Mouse (Mus musculus): ENCODE results near the gene Dpp3. TPM values are rescaled to one million over a fixed set of nuclear protein-coding genes. Genes with fewer than 3 reads are reported as not detected.
A peak's percentile ranks its signal among the peaks of the same experiment; 100 is the strongest.

Gene Dpp3
- polyA plus RNA-seq, 1 experiment: 68.2 TPM

GRCm38 (mm10) chr19:4905979-4906794 lies 21.9 kb downstream of the Dpp3 start, which contains the start of gene Bbs1:
Bbs1 (minus strand) TSS chr19:4906628.
- peak within 1 kb of the TSS; percentile 44 for H3K4me3 ChIP-seq (ENCODE audit: insufficient read depth, poor library complexity, severe bottlenecking)
- H3K79me3 ChIP-seq (ENCODE audit: low read depth): no peaks in the 10 kb centered on the region
- TF ChIP-seq CEBPB (IDR thresholded peaks at IDR 0.05; ENCODE audit: low read depth) (no peak), MAX (IDR thresholded peaks at IDR 0.05) (no peak), CTCF (IDR thresholded peaks at IDR 0.05; ENCODE audit: control insufficient read depth, insufficient read depth, insufficient read length) (no peak), MYOG (IDR thresholded peaks at IDR 0.05; ENCODE audit: control insufficient read depth, extremely low read depth, insufficient read length) (no peak), FOSL1 (IDR thresholded peaks at IDR 0.05; ENCODE audit: insufficient read depth, low read length, poor library complexity, severe bottlenecking) (no peak), MYOD1 (IDR thresholded peaks at IDR 0.05; ENCODE audit: control insufficient read depth, insufficient read length, low read depth) (no peak), USF1 (IDR thresholded peaks at IDR 0.05; ENCODE audit: low read depth) (no peak)
- H3K79me2 ChIP-seq (ENCODE audit: control insufficient read depth, insufficient read depth): no peaks in the 10 kb centered on the region
- peaks cover 24% of the 10 kb centered on the region for H3K36me3 ChIP-seq (ENCODE audit: control insufficient read depth, insufficient read depth)
- H3K27me3 ChIP-seq (ENCODE audit: control insufficient read depth, insufficient read depth, insufficient read length): no peaks in the 10 kb centered on the region
- peak within 1 kb of the TSS; percentile 65 for H3ac ChIP-seq (ENCODE audit: control insufficient read depth, insufficient read length, low read depth)

DNA sequence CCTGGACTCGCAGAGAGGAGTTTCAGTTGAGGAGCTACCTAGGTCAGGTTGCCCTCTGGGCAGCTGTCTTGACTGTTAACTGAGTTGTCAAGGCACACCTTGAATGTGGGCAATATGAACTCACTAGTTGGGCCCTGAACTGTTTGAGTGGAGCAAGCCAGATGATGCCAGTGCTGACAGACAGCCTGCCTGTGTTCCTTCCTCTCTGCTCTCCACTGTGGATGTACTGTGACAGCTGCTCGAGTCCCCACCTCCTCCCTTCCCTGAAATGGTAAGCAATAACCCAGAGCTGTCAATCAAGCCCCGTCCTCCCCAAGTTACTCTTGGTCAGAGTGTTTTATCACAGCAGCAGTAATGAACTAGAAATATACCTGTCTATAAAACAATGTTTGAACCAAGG lies 28.2 kb downstream of the Dpp3 start:
- Histone ChIP-seq H3K79me3 (ENCODE audit: low read depth) (no peaks in the 10 kb centered on the region), H3K36me3 (ENCODE audit: control insufficient read depth, insufficient read depth) (no peaks in the 10 kb centered on the region), H3K4me3 (ENCODE audit: insufficient read depth, poor library complexity, severe bottlenecking) (no peak overlapping the region), H3ac (ENCODE audit: control insufficient read depth, insufficient read length, low read depth) (no peak overlapping the region), H3K79me2 (ENCODE audit: control insufficient read depth, insufficient read depth) (no peaks in the 10 kb centered on the region), H3K27me3 (ENCODE audit: control insufficient read depth, insufficient read depth, insufficient read length) (no peaks in the 10 kb centered on the region)
- no peak for TF ChIP-seq CTCF (IDR thresholded peaks at IDR 0.05; ENCODE audit: control insufficient read depth, insufficient read depth, insufficient read length)
- TF ChIP-seq MYOG (IDR thresholded peaks at IDR 0.05; ENCODE audit: control insufficient read depth, extremely low read depth, insufficient read length): no peak
- TF ChIP-seq MAX (IDR thresholded peaks at IDR 0.05): no peak

GRCm38 (mm10) chr19:4898972-4899371 lies 29.1 kb downstream of the Dpp3 start:
- no peaks in the 10 kb centered on the region for H3K79me3 ChIP-seq (ENCODE audit: low read depth)
- no peaks in the 10 kb centered on the region for H3K79me2 ChIP-seq (ENCODE audit: control insufficient read depth, insufficient read depth)
- H3K27me3 ChIP-seq (ENCODE audit: control insufficient read depth, insufficient read depth, insufficient read length): no peaks in the 10 kb centered on the region
- no peak for TF ChIP-seq CTCF (IDR thresholded peaks at IDR 0.05; ENCODE audit: control insufficient read depth, insufficient read depth, insufficient read length)
- no peak for TF ChIP-seq CEBPB (IDR thresholded peaks at IDR 0.05; ENCODE audit: low read depth)
- peak; percentile 17 for TF ChIP-seq MYOD1 (IDR thresholded peaks at IDR 0.05; ENCODE audit: control insufficient read depth, insufficient read length, low read depth)
- H3K4me3 ChIP-seq (ENCODE audit: insufficient read depth, poor library complexity, severe bottlenecking): no peak overlapping the region
- no peak overlapping the region for H3ac ChIP-seq (ENCODE audit: control insufficient read depth, insufficient read length, low read depth)
- H3K36me3 ChIP-seq (ENCODE audit: control insufficient read depth, insufficient read depth): no peaks in the 10 kb centered on the region

DNA sequence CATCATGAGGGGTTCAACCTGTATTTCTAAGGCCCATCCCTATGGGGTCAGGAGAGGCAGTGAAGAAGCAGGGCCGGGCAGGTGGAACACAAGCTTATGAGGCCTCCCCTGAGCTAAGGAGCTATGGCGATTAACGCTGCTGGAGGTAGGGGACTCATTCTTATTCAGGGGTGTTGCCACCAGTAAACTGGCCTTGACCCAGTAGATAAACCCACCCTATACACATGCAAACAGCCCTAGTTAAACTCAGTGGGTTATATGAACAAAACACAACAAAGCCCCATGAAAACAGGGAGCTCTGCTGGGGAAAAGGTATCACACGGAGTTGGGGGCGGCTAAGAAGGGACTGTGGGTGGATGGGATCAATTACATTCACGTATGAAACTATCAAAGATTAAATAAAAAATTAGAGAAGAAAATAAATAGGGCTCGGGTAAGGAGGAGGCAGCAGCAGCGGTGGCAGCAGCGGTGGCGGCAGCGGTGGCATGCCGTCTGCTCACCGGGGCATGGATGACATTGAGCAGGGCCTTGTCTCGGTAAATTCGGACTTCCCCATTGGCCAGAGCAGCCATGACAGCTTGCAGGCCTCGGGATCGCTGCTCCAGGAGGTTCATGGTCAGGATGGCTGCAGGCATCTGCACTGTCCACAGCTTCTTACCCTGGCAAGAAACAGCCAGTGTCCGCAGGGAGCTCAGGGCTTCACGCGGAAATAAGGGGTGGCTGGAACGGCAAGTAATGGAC lies 31.1 kb downstream of the Dpp3 start:
- H3K36me3 ChIP-seq (ENCODE audit: control insufficient read depth, insufficient read depth): no peaks in the 10 kb centered on the region
- no peaks in the 10 kb centered on the region for H3K79me3 ChIP-seq (ENCODE audit: low read depth)
- H3ac ChIP-seq (ENCODE audit: control insufficient read depth, insufficient read length, low read depth): no peak overlapping the region
- no peak for TF ChIP-seq CEBPB (IDR thresholded peaks at IDR 0.05; ENCODE audit: low read depth)
- TF ChIP-seq MYOD1 (IDR thresholded peaks at IDR 0.05; ENCODE audit: control insufficient read depth, insufficient read length, low read depth): no peak
- TF ChIP-seq CTCF (IDR thresholded peaks at IDR 0.05; ENCODE audit: control insufficient read depth, insufficient read depth, insufficient read length): no peak
- TF ChIP-seq MYOG (IDR thresholded peaks at IDR 0.05; ENCODE audit: control insufficient read depth, extremely low read depth, insufficient read length): no peak
- TF ChIP-seq MAX (IDR thresholded peaks at IDR 0.05): no peak
- TF ChIP-seq FOSL1 (IDR thresholded peaks at IDR 0.05; ENCODE audit: insufficient read depth, low read length, poor library complexity, severe bottlenecking): no peak
- TF ChIP-seq USF1 (IDR thresholded peaks at IDR 0.05; ENCODE audit: low read depth): no peak
- H3K27me3 ChIP-seq (ENCODE audit: control insufficient read depth, insufficient read depth, insufficient read length): no peaks in the 10 kb centered on the region
- no peaks in the 10 kb centered on the region for H3K79me2 ChIP-seq (ENCODE audit: control insufficient read depth, insufficient read depth)
- no peak overlapping the region for H3K4me3 ChIP-seq (ENCODE audit: insufficient read depth, poor library complexity, severe bottlenecking)

DNA sequence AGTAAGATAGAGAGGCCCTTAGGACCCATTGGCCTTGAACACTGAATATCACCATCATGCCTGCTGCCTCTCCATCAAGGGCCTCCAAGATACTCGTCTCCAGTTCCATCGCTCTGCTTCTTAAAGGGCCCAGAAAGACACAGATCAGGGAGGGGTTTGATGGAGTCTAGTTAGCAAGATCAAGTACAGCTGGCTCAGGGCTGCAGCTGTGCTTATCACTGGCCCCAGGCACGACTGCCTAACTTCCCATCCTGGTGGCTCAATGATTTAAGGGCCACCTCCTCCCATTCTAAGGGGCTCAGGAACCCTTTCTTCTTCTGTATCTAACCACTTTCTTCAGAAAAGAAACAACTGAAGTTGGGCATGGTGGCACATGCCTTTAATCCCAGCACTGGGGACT lies 36.3 kb downstream of the Dpp3 start:
- H3ac ChIP-seq (ENCODE audit: control insufficient read depth, insufficient read length, low read depth): no peak overlapping the region
- no peak overlapping the region for H3K4me3 ChIP-seq (ENCODE audit: insufficient read depth, poor library complexity, severe bottlenecking)
- H3K36me3 ChIP-seq (ENCODE audit: control insufficient read depth, insufficient read depth): no peaks in the 10 kb centered on the region
- no peak for TF ChIP-seq USF1 (IDR thresholded peaks at IDR 0.05; ENCODE audit: low read depth)
- no peak for TF ChIP-seq CEBPB (IDR thresholded peaks at IDR 0.05; ENCODE audit: low read depth)
- TF ChIP-seq MYOG (IDR thresholded peaks at IDR 0.05; ENCODE audit: control insufficient read depth, extremely low read depth, insufficient read length): no peak
- no peak for TF ChIP-seq MAX (IDR thresholded peaks at IDR 0.05)
- TF ChIP-seq MYOD1 (IDR thresholded peaks at IDR 0.05; ENCODE audit: control insufficient read depth, insufficient read length, low read depth): no peak
- TF ChIP-seq FOSL1 (IDR thresholded peaks at IDR 0.05; ENCODE audit: insufficient read depth, low read length, poor library complexity, severe bottlenecking): no peak
- TF ChIP-seq CTCF (IDR thresholded peaks at IDR 0.05; ENCODE audit: control insufficient read depth, insufficient read depth, insufficient read length): no peak
- H3K27me3 ChIP-seq (ENCODE audit: control insufficient read depth, insufficient read depth, insufficient read length): no peaks in the 10 kb centered on the region
- no peaks in the 10 kb centered on the region for H3K79me2 ChIP-seq (ENCODE audit: control insufficient read depth, insufficient read depth)
- H3K79me3 ChIP-seq (ENCODE audit: low read depth): no peaks in the 10 kb centered on the region
